ENCODE assay signal across 23 mouse cellular contexts in the genomic region with DNA sequence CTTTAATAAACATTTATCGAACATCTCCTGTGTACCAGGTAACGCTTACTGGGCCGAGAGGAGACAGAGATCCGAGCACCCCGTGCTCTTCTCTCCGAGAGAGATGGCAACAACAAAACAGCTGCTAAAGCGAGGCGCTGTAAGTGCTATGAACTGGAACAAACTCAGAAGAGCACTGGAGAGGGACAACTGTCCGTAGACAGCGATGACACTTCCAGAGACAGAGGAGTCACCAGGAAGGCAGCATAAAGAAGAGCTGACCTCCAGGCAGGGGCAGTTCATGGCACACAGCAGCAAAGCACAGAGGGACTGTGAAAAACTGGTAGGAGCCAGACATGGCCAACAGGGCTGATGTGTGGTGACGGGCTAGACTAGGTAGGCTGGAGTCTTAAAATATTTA. TPM values are rescaled to one million over a fixed set of nuclear protein-coding genes. Genes with fewer than 3 reads are reported as not detected.
DNase-seq lines count a peak whose midpoint lies in the region; ATAC-seq lines count a peak whose summit lies in the region.
"Had no signal": no experiment of that assay in that cellular context is flagged by ENCODE, and none has a peak within 500 bp of the region (broad histone marks: within the 10 kb centered on the region; RNA-seq: fewer than 3 reads in every experiment).

No protein-coding gene starts in this region.

- 0 out of 2 replicates have a peak, but pooled peaks cover 7% of the 10 kb centered on the region for H3K4me1 ChIP-seq in kidney, embryonic 16.5 days (ENCODE audit: insufficient read depth, low read length)
- H3K4me1 ChIP-seq in hindbrain, embryonic 10.5 days (replicated peaks), result peaks cover 26% of the 10 kb centered on the region
- peaks cover 22% of the 10 kb centered on the region for H3K4me1 ChIP-seq in hindbrain, embryonic 13.5 days (replicated peaks)
- H3K4me1 ChIP-seq in neural tube, embryonic 13.5 days (replicated peaks), result peaks cover 16% of the 10 kb centered on the region
- H3K4me1 ChIP-seq: liver, embryonic 12.5 days had no signal

- H3K27me3 ChIP-seq in kidney, embryonic 16.5 days (ENCODE audit: insufficient read depth, low read length), result no peaks in the 10 kb centered on the region
- no peaks in the 10 kb centered on the region for H3K27me3 ChIP-seq in hindbrain, embryonic 10.5 days (ENCODE audit: insufficient read depth, poor library complexity, severe bottlenecking)
- H3K27me3 ChIP-seq in hindbrain, embryonic 13.5 days, result no peaks in the 10 kb centered on the region
- H3K27me3 ChIP-seq in neural tube, embryonic 13.5 days, result no peaks in the 10 kb centered on the region
- H3K27me3 ChIP-seq: forebrain, embryonic 15.5 days; limb, embryonic 13.5 days; liver, embryonic 12.5 days; Patski had no signal

- no peaks in the 10 kb centered on the region for H3K9me3 ChIP-seq in kidney, embryonic 16.5 days (ENCODE audit: low read length)
- H3K9me3 ChIP-seq in hindbrain, embryonic 10.5 days, result no peaks in the 10 kb centered on the region
- H3K9me3 ChIP-seq in hindbrain, embryonic 13.5 days, result no peaks in the 10 kb centered on the region
- H3K9me3 ChIP-seq in neural tube, embryonic 13.5 days, result no peaks in the 10 kb centered on the region
- H3K9me3 ChIP-seq: embryonic facial prominence, embryonic 10.5 days; forebrain, embryonic 15.5 days; heart, embryonic 10.5 days; limb, embryonic 13.5 days; liver, embryonic 12.5 days had no signal

- H3K4me3 ChIP-seq in kidney, embryonic 16.5 days (ENCODE audit: low read length), result no peak overlapping the region
- H3K4me3 ChIP-seq in hindbrain, embryonic 10.5 days, result no peak overlapping the region
- no peak overlapping the region for H3K4me3 ChIP-seq in hindbrain, embryonic 13.5 days
- H3K4me3 ChIP-seq in neural tube, embryonic 13.5 days, result no peak overlapping the region
- H3K4me3 ChIP-seq: embryonic facial prominence, embryonic 10.5 days; forebrain, embryonic 15.5 days; heart, embryonic 10.5 days; limb, embryonic 13.5 days; liver, embryonic 12.5 days had no signal

- H3K4me2 ChIP-seq in kidney, embryonic 16.5 days (replicated peaks; ENCODE audit: low read depth, low read length), result no peak overlapping the region
- peak overlapping the region; percentile 27 for H3K4me2 ChIP-seq in hindbrain, embryonic 13.5 days
- no peak overlapping the region for H3K4me2 ChIP-seq in neural tube, embryonic 13.5 days
- H3K4me2 ChIP-seq: liver, embryonic 12.5 days had no signal

- no peak overlapping the region for H3K27ac ChIP-seq in kidney, embryonic 16.5 days (ENCODE audit: low read length)
- H3K27ac ChIP-seq in hindbrain, embryonic 10.5 days, result peak overlapping the region; percentile 63; the same call in 1 of the 2 replicates
- H3K27ac ChIP-seq in hindbrain, embryonic 13.5 days, result peak overlapping the region; percentile 64; the same call in 1 of the 2 replicates
- H3K27ac ChIP-seq in neural tube, embryonic 13.5 days (replicated peaks), result no peak overlapping the region
- H3K27ac ChIP-seq: embryonic facial prominence, embryonic 10.5 days; heart, embryonic 10.5 days; limb, embryonic 13.5 days; liver, embryonic 12.5 days; stomach, postnatal 0 days had no signal

- WGBS in kidney, embryonic 16.5 days, result 62% methylated on average over 11 of the region's 11 CpGs
- 65% methylated on average over 11 of the region's 11 CpGs for WGBS in hindbrain, embryonic 10.5 days
- 61% methylated on average over 11 of the region's 11 CpGs for WGBS in hindbrain, embryonic 13.5 days
- 64% methylated on average over 11 of the region's 11 CpGs for WGBS in neural tube, embryonic 13.5 days

- no peaks in the 10 kb centered on the region for H3K36me3 ChIP-seq in kidney, embryonic 16.5 days (ENCODE audit: insufficient read depth, low read length)
- H3K36me3 ChIP-seq in hindbrain, embryonic 10.5 days, result no peaks in the 10 kb centered on the region
- H3K36me3 ChIP-seq in hindbrain, embryonic 13.5 days, result no peaks in the 10 kb centered on the region
- H3K36me3 ChIP-seq in neural tube, embryonic 13.5 days, result no peaks in the 10 kb centered on the region
- H3K36me3 ChIP-seq: embryonic facial prominence, embryonic 10.5 days; forebrain, embryonic 15.5 days; heart, embryonic 10.5 days; limb, embryonic 13.5 days; liver, embryonic 12.5 days had no signal

- DNase-seq in kidney, adult 9 months, result no peak
- DNase-seq in hindbrain, embryonic 10.5 days (ENCODE audit: low spot score), result no peak
- DNase-seq in thymus, postnatal 0 days (ENCODE audit: low spot score), result no peak
- no peak for DNase-seq in right cerebral cortex, postnatal 25 days
- DNase-seq: adrenal gland, adult 2 months; cerebellum, adult 11-12 months; cerebellum, postnatal 10 days; kidney, postnatal 25 days; layer of hippocampus, postnatal 36 days; lung, adult 18-20 months; lung, postnatal 10 days; thymus, adult 2 months had no signal

- H3K9ac ChIP-seq in kidney, embryonic 16.5 days (replicated peaks; ENCODE audit: low read length), result no peak overlapping the region
- H3K9ac ChIP-seq in hindbrain, embryonic 13.5 days, result no peak overlapping the region
- H3K9ac ChIP-seq in neural tube, embryonic 13.5 days, result 0 out of 2 replicates have a peak overlapping the region, but pooled peaks have one; percentile 13
- H3K9ac ChIP-seq: limb, embryonic 13.5 days; liver, embryonic 12.5 days had no signal

- ATAC-seq in kidney, embryonic 16.5 days (ENCODE audit: low FRiP score, low TSS enrichment), result peak; percentile 35; the same call in 1 of the 2 replicates
- ATAC-seq in hindbrain, embryonic 13.5 days (ENCODE audit: low FRiP score), result no peak
- no peak for ATAC-seq in neural tube, embryonic 13.5 days (ENCODE audit: low read depth)
- ATAC-seq: intestine, embryonic 16.5 days; liver, embryonic 12.5 days; Patski had no signal

RNA-seq across cellular contexts. Expression of a gene that starts 34.3 kb away (rescaled TPM):
- polyA plus RNA-seq in kidney, embryonic 16.5 days (2015; fragmentation: Nextera tagmentation; extraction: Ambion mirVana), result 72.0 and 72.6 TPM in 2 replicates
- 83.1 and 86.2 TPM in 2 replicates for polyA plus RNA-seq in hindbrain, embryonic 10.5 days (2016; fragmentation: Nextera tagmentation; extraction: Ambion mirVana)
- polyA plus RNA-seq in hindbrain, embryonic 13.5 days (2015; fragmentation: Nextera tagmentation; extraction: Ambion mirVana), result 77.6 and 88.2 TPM in 2 replicates
- 71.6 and 73.8 TPM in 2 replicates for polyA plus RNA-seq in neural tube, embryonic 13.5 days (2015; fragmentation: Nextera tagmentation; extraction: Ambion mirVana)
- 44.3 and 53.6 TPM in 2 replicates for polyA plus RNA-seq in thymus, postnatal 0 days (2015; fragmentation: Nextera tagmentation; extraction: Ambion mirVana)

RNA-seq across cellular contexts. Expression of a gene that starts 34.4 kb away (rescaled TPM):
- polyA plus RNA-seq in kidney, embryonic 16.5 days (2015; fragmentation: Nextera tagmentation; extraction: Ambion mirVana), result 15.4 and 16.7 TPM in 2 replicates
- polyA plus RNA-seq in hindbrain, embryonic 10.5 days (2016; fragmentation: Nextera tagmentation; extraction: Ambion mirVana), result 21.7 and 24.9 TPM in 2 replicates
- 24.8 and 26.7 TPM in 2 replicates for polyA plus RNA-seq in hindbrain, embryonic 13.5 days (2015; fragmentation: Nextera tagmentation; extraction: Ambion mirVana)
- 24.6 and 25.1 TPM in 2 replicates for polyA plus RNA-seq in neural tube, embryonic 13.5 days (2015; fragmentation: Nextera tagmentation; extraction: Ambion mirVana)
- 16.6 and 18.2 TPM in 2 replicates for polyA plus RNA-seq in thymus, postnatal 0 days (2015; fragmentation: Nextera tagmentation; extraction: Ambion mirVana)

Comparison
In these comparisons a context has a peak if more than half of its experiments do, and no peak if none do; other contexts are left out.
1. H3K27ac ChIP-seq: peak in hindbrain, embryonic 10.5 days (single experiment) and hindbrain, embryonic 13.5 days (single experiment); none in kidney, embryonic 16.5 days (single experiment) and neural tube, embryonic 13.5 days (single experiment).